ENCODE assay signal across 8 mouse cellular contexts in genomic region chr9:96818822-96819481, GRCm38 (mm10).
DNase-seq lines count a peak whose midpoint lies in the region; ATAC-seq lines count a peak whose summit lies in the region.

No protein-coding gene starts in this region.

- 0 out of 2 replicates have a peak, but pooled peaks have one; percentile 23 for ATAC-seq in liver, embryonic 11.5 days (replicated peaks; ENCODE audit: low FRiP score)
- no peak; the same call in 1 of the 2 replicates for ATAC-seq in liver, embryonic 12.5 days
- ATAC-seq in forebrain, embryonic 15.5 days (replicated peaks) = peak; percentile 73
- ATAC-seq in limb, embryonic 12.5 days (ENCODE audit: insufficient number of reproducible peaks, insufficient read depth, low FRiP score, low TSS enrichment, low read depth) = peak; percentile 59; the same call in 1 of the 2 replicates
- ATAC-seq in neural tube, embryonic 15.5 days (ENCODE audit: low FRiP score) = peak; percentile 16; the same call in 1 of the 2 replicates

- no peaks in the 10 kb centered on the region for H3K4me1 ChIP-seq in liver, embryonic 11.5 days (replicated peaks; ENCODE audit: control insufficient read depth, insufficient read depth, low read length)
- H3K4me1 ChIP-seq in liver, embryonic 12.5 days = no peaks in the 10 kb centered on the region
- H3K4me1 ChIP-seq in forebrain, embryonic 15.5 days = no peaks in the 10 kb centered on the region
- peaks cover 2% of the 10 kb centered on the region; the same call in 1 of the 2 replicates for H3K4me1 ChIP-seq in limb, embryonic 12.5 days (replicated peaks)
- peaks cover 3% of the 10 kb centered on the region for H3K4me1 ChIP-seq in neural tube, embryonic 15.5 days

- H3K36me3 ChIP-seq in liver, embryonic 11.5 days (ENCODE audit: control insufficient read depth, insufficient read depth, low read length) = no peaks in the 10 kb centered on the region
- H3K36me3 ChIP-seq in liver, embryonic 12.5 days = no peaks in the 10 kb centered on the region
- no peaks in the 10 kb centered on the region for H3K36me3 ChIP-seq in forebrain, embryonic 15.5 days
- no peaks in the 10 kb centered on the region for H3K36me3 ChIP-seq in limb, embryonic 12.5 days
- H3K36me3 ChIP-seq in neural tube, embryonic 15.5 days = no peaks in the 10 kb centered on the region

- H3K27ac ChIP-seq in liver, embryonic 11.5 days (ENCODE audit: low read depth, low read length) = no peak overlapping the region
- H3K27ac ChIP-seq in liver, embryonic 12.5 days = no peak overlapping the region
- no peak overlapping the region for H3K27ac ChIP-seq in forebrain, embryonic 15.5 days (replicated peaks)
- H3K27ac ChIP-seq in limb, embryonic 12.5 days = no peak overlapping the region
- H3K27ac ChIP-seq in neural tube, embryonic 15.5 days (replicated peaks) = no peak overlapping the region

- H3K9ac ChIP-seq in liver, embryonic 11.5 days (ENCODE audit: low read depth, low read length) = no peak overlapping the region
- no peak overlapping the region for H3K9ac ChIP-seq in liver, embryonic 12.5 days
- no peak overlapping the region for H3K9ac ChIP-seq in forebrain, embryonic 15.5 days (replicated peaks)
- no peak overlapping the region for H3K9ac ChIP-seq in limb, embryonic 12.5 days (replicated peaks)
- no peak overlapping the region for H3K9ac ChIP-seq in neural tube, embryonic 15.5 days (replicated peaks)

- no peak overlapping the region for H3K4me3 ChIP-seq in liver, embryonic 11.5 days (ENCODE audit: low read depth, low read length)
- H3K4me3 ChIP-seq in liver, embryonic 12.5 days = no peak overlapping the region
- H3K4me3 ChIP-seq in forebrain, embryonic 15.5 days = no peak overlapping the region
- no peak overlapping the region for H3K4me3 ChIP-seq in limb, embryonic 12.5 days (replicated peaks)
- no peak overlapping the region for H3K4me3 ChIP-seq in neural tube, embryonic 15.5 days (replicated peaks)

- no peak overlapping the region for H3K4me2 ChIP-seq in liver, embryonic 11.5 days
- no peak overlapping the region for H3K4me2 ChIP-seq in liver, embryonic 12.5 days
- H3K4me2 ChIP-seq in forebrain, embryonic 15.5 days (replicated peaks) = no peak overlapping the region
- no peak overlapping the region for H3K4me2 ChIP-seq in limb, embryonic 12.5 days
- H3K4me2 ChIP-seq in neural tube, embryonic 15.5 days = no peak overlapping the region

- DNase-seq in liver, embryonic 11.5 days (ENCODE audit: low spot score) = no peak
- no peak for DNase-seq in gastrocnemius, adult 18-20 months (ENCODE audit: low spot score)
- DNase-seq in natural killer cell, adult 2 months (ENCODE audit: low spot score in 2 of 2) = no peak
- no peak for DNase-seq in adrenal gland, adult 8-10 months

- no peaks in the 10 kb centered on the region for H3K9me3 ChIP-seq in liver, embryonic 11.5 days (ENCODE audit: control insufficient read depth, low read length)
- H3K9me3 ChIP-seq in liver, embryonic 12.5 days (replicated peaks) = no peaks in the 10 kb centered on the region
- no peaks in the 10 kb centered on the region for H3K9me3 ChIP-seq in forebrain, embryonic 15.5 days
- H3K9me3 ChIP-seq in limb, embryonic 12.5 days = no peaks in the 10 kb centered on the region
- H3K9me3 ChIP-seq in neural tube, embryonic 15.5 days (replicated peaks) = no peaks in the 10 kb centered on the region

- H3K27me3 ChIP-seq in liver, embryonic 11.5 days (replicated peaks; ENCODE audit: control insufficient read depth, insufficient read depth, low read length) = no peaks in the 10 kb centered on the region
- no peaks in the 10 kb centered on the region for H3K27me3 ChIP-seq in liver, embryonic 12.5 days (replicated peaks)
- no peaks in the 10 kb centered on the region for H3K27me3 ChIP-seq in forebrain, embryonic 15.5 days
- H3K27me3 ChIP-seq in limb, embryonic 12.5 days = no peaks in the 10 kb centered on the region
- H3K27me3 ChIP-seq in neural tube, embryonic 15.5 days (replicated peaks) = no peaks in the 10 kb centered on the region

- 62% methylated on average over 11 of the region's 11 CpGs for WGBS in liver, embryonic 11.5 days
- 58% methylated on average over 11 of the region's 11 CpGs for WGBS in liver, embryonic 12.5 days (ENCODE audit: insufficient replicate concordance)
- 69% methylated on average over 11 of the region's 11 CpGs for WGBS in forebrain, embryonic 15.5 days
- 69% methylated on average over 11 of the region's 11 CpGs for WGBS in limb, embryonic 12.5 days
- WGBS in neural tube, embryonic 15.5 days = 64% methylated on average over 11 of the region's 11 CpGs
